In the genomic region with DNA sequence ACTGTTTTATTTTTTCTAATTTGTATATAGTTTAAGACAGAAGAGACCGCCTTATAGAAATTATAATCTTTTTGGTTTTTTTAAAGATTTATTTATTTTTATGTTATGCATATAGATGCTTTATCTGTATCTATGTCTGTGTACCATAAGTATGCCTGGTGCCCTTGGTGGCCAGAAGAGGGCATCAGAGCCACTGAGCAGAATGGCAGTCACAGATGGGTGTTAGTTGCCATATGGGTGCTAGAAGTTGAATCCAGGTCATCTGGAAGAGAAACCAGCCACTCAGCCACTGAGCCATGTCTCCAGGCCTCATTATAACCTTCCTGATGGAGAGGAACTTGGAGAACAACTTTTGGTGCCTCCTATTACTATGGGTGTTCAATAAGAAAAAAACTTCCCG, we compare ENCODE assay signal across 16 mouse cellular contexts. TPM values are rescaled to one million over a fixed set of nuclear protein-coding genes. Genes with fewer than 3 reads are reported as not detected.
DNase-seq lines count a peak whose midpoint lies in the region; ATAC-seq and TF ChIP-seq lines count a peak whose summit lies in the region.
"Had no signal": no experiment of that assay in that cellular context is flagged by ENCODE, and none has a peak within 500 bp of the region (broad histone marks: within the 10 kb centered on the region; RNA-seq: fewer than 3 reads in every experiment).

No protein-coding gene starts in this region.

- H3K4me1 ChIP-seq in cerebellum, adult 2 months (ENCODE audit: control insufficient read depth, insufficient read depth, low read length), result no peaks in the 10 kb centered on the region
- H3K4me1 ChIP-seq in liver, embryonic 14.5 days (replicated peaks; ENCODE audit: control insufficient read depth in 2 of 2, insufficient read depth in 2 of 2, low read length in 1 of 2), result peaks cover 0 to 2% of the 10 kb centered on the region in 2 experiments; a peak in 1 of 4 replicates
- H3K4me1 ChIP-seq in liver, embryonic 12.5 days, result no peaks in the 10 kb centered on the region
- H3K4me1 ChIP-seq in ES-Bruce4 (ENCODE audit: control insufficient read depth, insufficient read depth, low read length), result no peaks in the 10 kb centered on the region
- H3K4me1 ChIP-seq: forebrain, embryonic 12.5 days; limb, embryonic 10.5 days had no signal

- no peak for TF ChIP-seq POLR2A in cerebellum, adult 2 months (IDR thresholded peaks at IDR 0.05; ENCODE audit: borderline replicate concordance, insufficient read depth, low read length)
- TF ChIP-seq POLR2A in ES-Bruce4 (IDR thresholded peaks at IDR 0.05; ENCODE audit: insufficient read depth, low read length), result no peak

- no peak for ATAC-seq in liver, embryonic 14.5 days (ENCODE audit: insufficient read depth)
- no peak for ATAC-seq in liver, embryonic 12.5 days
- ATAC-seq in megakaryocyte, adult 5-6 weeks (ENCODE audit: poor library complexity, severe bottlenecking), result peak; percentile 73

- no peaks in the 10 kb centered on the region for H3K36me3 ChIP-seq in liver, embryonic 14.5 days (replicated peaks; ENCODE audit: control insufficient read depth, insufficient read depth, low read depth)
- no peaks in the 10 kb centered on the region for H3K36me3 ChIP-seq in liver, embryonic 12.5 days
- no peaks in the 10 kb centered on the region for H3K36me3 ChIP-seq in ES-Bruce4 (ENCODE audit: control insufficient read depth, insufficient read depth, low read length, poor library complexity, severe bottlenecking)
- H3K36me3 ChIP-seq: forebrain, embryonic 12.5 days; limb, embryonic 10.5 days had no signal

- H3K9me3 ChIP-seq in liver, embryonic 14.5 days (ENCODE audit: control insufficient read depth, low read length), result no peaks in the 10 kb centered on the region
- H3K9me3 ChIP-seq in liver, embryonic 12.5 days (replicated peaks), result no peaks in the 10 kb centered on the region
- no peaks in the 10 kb centered on the region for H3K9me3 ChIP-seq in ES-Bruce4 (replicated peaks; ENCODE audit: control insufficient read depth, insufficient read depth, low read length, poor library complexity, severe bottlenecking)
- H3K9me3 ChIP-seq: forebrain, embryonic 12.5 days; limb, embryonic 10.5 days had no signal

- no peak overlapping the region for H3K9ac ChIP-seq in liver, embryonic 14.5 days (replicated peaks)
- H3K9ac ChIP-seq in liver, embryonic 12.5 days, result no peak overlapping the region
- no peak overlapping the region for H3K9ac ChIP-seq in ES-Bruce4 (ENCODE audit: low read depth, poor library complexity, severe bottlenecking)
- H3K9ac ChIP-seq: forebrain, embryonic 12.5 days had no signal

- no peak overlapping the region for H3K4me3 ChIP-seq in cerebellum, adult 2 months (replicated peaks; ENCODE audit: insufficient read depth, low read depth, low read length)
- H3K4me3 ChIP-seq in liver, embryonic 14.5 days (ENCODE audit: insufficient read depth in 1 of 2, low read depth in 2 of 2, low read length in 2 of 2), result no peak overlapping the region
- H3K4me3 ChIP-seq in liver, embryonic 12.5 days, result no peak overlapping the region
- H3K4me3 ChIP-seq in ES-Bruce4 (ENCODE audit: low read depth, low read length), result no peak overlapping the region
- H3K4me3 ChIP-seq: forebrain, embryonic 12.5 days; limb, embryonic 10.5 days had no signal

- H3K27me3 ChIP-seq in cerebellum, adult 2 months (ENCODE audit: control insufficient read depth, insufficient read depth, low read length), result no peaks in the 10 kb centered on the region
- H3K27me3 ChIP-seq in liver, embryonic 14.5 days (ENCODE audit: control insufficient read depth, insufficient read depth, low read length), result no peaks in the 10 kb centered on the region
- no peaks in the 10 kb centered on the region for H3K27me3 ChIP-seq in liver, embryonic 12.5 days (replicated peaks)
- H3K27me3 ChIP-seq in ES-Bruce4 (ENCODE audit: control insufficient read depth, insufficient read depth, low read length, poor library complexity, severe bottlenecking), result no peaks in the 10 kb centered on the region
- H3K27me3 ChIP-seq: forebrain, embryonic 12.5 days had no signal

- no peak overlapping the region for H3K4me2 ChIP-seq in liver, embryonic 14.5 days (ENCODE audit: low read depth)
- H3K4me2 ChIP-seq in liver, embryonic 12.5 days, result no peak overlapping the region
- H3K4me2 ChIP-seq: forebrain, embryonic 12.5 days had no signal

- no peak for DNase-seq in cerebellum, adult 2 months
- no peak for DNase-seq in cerebellum, adult 9-10 months
- DNase-seq in liver, embryonic 14.5 days (ENCODE audit: low read depth in 3 of 3, low spot score in 3 of 3), result no peak
- DNase-seq in frontal cortex, postnatal 14 days (ENCODE audit: low spot score in 2 of 2), result no peak
- no peak for DNase-seq in left cerebral cortex, adult 8-10 months (ENCODE audit: low spot score in 2 of 2)
- DNase-seq: adrenal gland, postnatal 36 days; B cell, adult 2 months; cerebellum, adult 8-10 months; gastrocnemius, postnatal 10 days; layer of hippocampus, adult 9-11 months; lung, postnatal 36 days had no signal

- 94% methylated on average over 2 of the region's 2 CpGs for WGBS in cerebellum, adult 2 months
- 75% methylated on average over 2 of the region's 2 CpGs for WGBS in liver, embryonic 14.5 days (ENCODE audit: insufficient replicate concordance)
- WGBS in liver, embryonic 12.5 days (ENCODE audit: insufficient replicate concordance), result 83% methylated on average over 2 of the region's 2 CpGs

- TF ChIP-seq EP300 in liver, embryonic 14.5 days (IDR thresholded peaks at IDR 0.05; ENCODE audit: low read depth), result no peak
- no peak for TF ChIP-seq EP300 in ES-Bruce4 (IDR thresholded peaks at IDR 0.05; ENCODE audit: insufficient read depth, low read depth, low read length)

- H3K27ac ChIP-seq in cerebellum, adult 2 months (ENCODE audit: insufficient read depth, low read length), result no peak overlapping the region
- no peak overlapping the region for H3K27ac ChIP-seq in liver, embryonic 14.5 days
- H3K27ac ChIP-seq in liver, embryonic 12.5 days, result no peak overlapping the region
- no peak overlapping the region for H3K27ac ChIP-seq in ES-Bruce4 (ENCODE audit: insufficient read depth, low read length)
- H3K27ac ChIP-seq: forebrain, embryonic 12.5 days; limb, embryonic 10.5 days had no signal

- peak; percentile 26; the same call in 1 of the 2 replicates for TF ChIP-seq CTCF in cerebellum, adult 2 months (IDR thresholded peaks at IDR 0.05; ENCODE audit: borderline replicate concordance, insufficient read depth, low read depth, low read length)
- TF ChIP-seq CTCF in liver, embryonic 14.5 days (IDR thresholded peaks at IDR 0.05; ENCODE audit: low read depth), result peak; percentile 57
- TF ChIP-seq CTCF in ES-Bruce4 (IDR thresholded peaks at IDR 0.05; ENCODE audit: low read depth, low read length), result peak; percentile 54

RNA-seq across cellular contexts. Expression of gene Ncoa1, which starts 16.0 kb away (rescaled TPM):
- polyA plus RNA-seq in cerebellum, adult 2 months (2012; rRNA removed), result 60.6 and 62.5 TPM in 2 replicates
- 1.7 and 2.0 TPM in 2 replicates for polyA plus RNA-seq in liver, embryonic 14.5 days (2012; rRNA removed)
- polyA plus RNA-seq in liver, embryonic 14.5 days (2014; fragmentation: Nextera tagmentation; extraction: Ambion mirVana), result 1.1 and 1.7 TPM in 2 replicates
- polyA plus RNA-seq in liver, embryonic 12.5 days (2016; fragmentation: Nextera tagmentation; extraction: Ambion mirVana), result 1.9 and 2.3 TPM in 2 replicates
- polyA plus RNA-seq in ES-Bruce4 (2011; ENCODE audit: insufficient read depth, insufficient read length, low read depth, missing spikeins), result 18.0 and 21.9 TPM in 2 replicates
- total RNA-seq in megakaryocyte, adult 5-6 weeks (2015), result 71.5 and 74.4 TPM in 2 replicates
- total RNA-seq in megakaryocyte, adult 5-6 weeks (2017), result 28.4 and 61.9 TPM in 2 replicates
- 100 to 1,000 TPM; 104 to 121 (median 107) TPM for total RNA-seq in left cerebral cortex, adult 8-10 months (2022)
